Mouse (Mus musculus) liver, postnatal 0 days (tissue): ENCODE data around the gene Sik2.

Source experiments
- CTCF ChIP-seq: sonication (generic); IDR thresholded peaks from 2 replicates; pipeline ENCODE4 v1.5.1; 2016; ENCODE audit warnings: antibody characterized with exemption, low read depth
- EP300 ChIP-seq: IDR thresholded peaks from 2 replicates; pipeline ENCODE4 v1.6.1; 2016; ENCODE audit warnings: antibody characterized with exemption, low read depth, mild to moderate bottlenecking

- TF ChIP-seq CTCF: no peak
- TF ChIP-seq EP300: no peak
These were observed 158.2 kb downstream of the Sik2 start for GRCm38 (mm10) chr9:50850713-50851112.
